Mouse (Mus musculus) heart, adult 18-20 months (tissue): ENCODE data around the gene Trim56. TPM values are rescaled to one million over a fixed set of nuclear protein-coding genes. Genes with fewer than 3 reads are reported as not detected.
A peak's percentile ranks its signal among the peaks of the same experiment; 100 is the strongest.

Experiments used
- DNase-seq, 2 experiments: peaks; one replicate each; pipeline ENCODE4 v3.0.0; 2021 to 2022; ENCODE audit warnings: mixed read lengths in 1 of 2
- total RNA-seq, 2 experiments: library from RNA; stranded (reverse); gene quantifications; 2 replicates each; pipeline ENCODE4 v1.2.3; 2021

Gene Trim56
- total RNA-seq, 2 experiments from 2014 or later, result 19.0 to 21.5 TPM

- no peak for DNase-seq
These were observed 7.9 kb downstream of the Trim56 start for GRCm38 (mm10) chr5:137108111-137108510.

- no peak for DNase-seq
These were observed 8.3 kb downstream of the Trim56 start for GRCm38 (mm10) chr5:137107670-137108069.

DNA sequence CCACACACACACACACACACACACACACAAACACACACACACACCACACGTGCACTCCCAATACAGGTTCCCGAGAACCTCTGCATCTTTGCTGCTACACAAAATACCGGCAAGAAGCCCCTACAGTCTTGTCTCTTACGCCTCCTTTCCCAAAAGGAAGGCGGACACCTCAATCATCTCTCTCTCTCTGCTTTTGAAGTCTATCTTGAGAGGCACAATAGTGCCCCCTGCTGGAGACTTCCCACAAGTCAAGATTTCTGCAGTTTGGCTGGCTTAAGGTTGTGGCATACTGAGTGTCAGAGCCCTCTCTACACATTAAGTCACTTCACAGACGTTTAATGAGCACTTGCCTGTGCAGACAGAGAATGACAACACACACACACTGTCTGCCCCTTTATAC is 9.0 kb downstream of the Trim56 start:
- DNase-seq, result peak; percentile 81 to 93

DNA sequence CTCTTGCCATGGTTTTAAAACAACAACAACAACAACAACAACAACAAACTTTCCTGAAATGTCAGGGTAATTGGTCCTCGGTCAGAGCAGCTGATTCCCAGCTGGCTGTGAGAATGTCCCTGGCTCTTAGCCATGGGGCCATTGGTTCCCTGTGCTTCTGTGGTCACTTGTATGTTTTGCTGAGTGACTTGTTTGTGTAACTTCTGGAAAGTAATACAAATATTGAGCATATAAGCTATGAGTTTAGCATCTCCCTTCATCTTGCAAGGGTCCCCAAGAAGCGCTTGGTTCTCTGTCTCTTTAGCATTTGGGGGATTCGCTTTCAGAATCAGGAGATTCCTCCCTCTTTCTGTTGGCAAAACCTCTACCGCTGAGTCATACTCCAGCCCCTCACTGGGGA is 9.6 kb downstream of the Trim56 start:
- peak; percentile 63 to 66 for DNase-seq

DNA sequence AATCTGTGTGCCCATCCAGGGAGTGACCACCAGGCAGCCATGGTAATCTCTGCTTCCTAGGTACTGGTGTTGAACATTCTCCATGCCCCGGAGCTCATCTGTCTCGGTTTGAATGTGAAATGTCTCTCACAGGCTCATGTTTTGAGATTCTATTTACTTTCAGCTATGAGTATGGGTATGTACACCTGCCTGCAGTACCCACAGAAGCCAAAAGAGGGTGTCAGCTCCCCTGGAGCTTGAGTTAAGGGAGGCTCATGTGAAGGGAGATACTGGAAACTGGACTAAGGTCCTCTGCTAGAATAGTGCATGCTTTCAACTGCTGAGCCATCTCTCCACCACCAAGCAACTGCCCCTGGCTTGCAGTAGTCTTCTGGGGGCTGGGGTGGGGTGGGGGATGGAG is 12.0 kb downstream of the Trim56 start:
- no peak for DNase-seq

DNA sequence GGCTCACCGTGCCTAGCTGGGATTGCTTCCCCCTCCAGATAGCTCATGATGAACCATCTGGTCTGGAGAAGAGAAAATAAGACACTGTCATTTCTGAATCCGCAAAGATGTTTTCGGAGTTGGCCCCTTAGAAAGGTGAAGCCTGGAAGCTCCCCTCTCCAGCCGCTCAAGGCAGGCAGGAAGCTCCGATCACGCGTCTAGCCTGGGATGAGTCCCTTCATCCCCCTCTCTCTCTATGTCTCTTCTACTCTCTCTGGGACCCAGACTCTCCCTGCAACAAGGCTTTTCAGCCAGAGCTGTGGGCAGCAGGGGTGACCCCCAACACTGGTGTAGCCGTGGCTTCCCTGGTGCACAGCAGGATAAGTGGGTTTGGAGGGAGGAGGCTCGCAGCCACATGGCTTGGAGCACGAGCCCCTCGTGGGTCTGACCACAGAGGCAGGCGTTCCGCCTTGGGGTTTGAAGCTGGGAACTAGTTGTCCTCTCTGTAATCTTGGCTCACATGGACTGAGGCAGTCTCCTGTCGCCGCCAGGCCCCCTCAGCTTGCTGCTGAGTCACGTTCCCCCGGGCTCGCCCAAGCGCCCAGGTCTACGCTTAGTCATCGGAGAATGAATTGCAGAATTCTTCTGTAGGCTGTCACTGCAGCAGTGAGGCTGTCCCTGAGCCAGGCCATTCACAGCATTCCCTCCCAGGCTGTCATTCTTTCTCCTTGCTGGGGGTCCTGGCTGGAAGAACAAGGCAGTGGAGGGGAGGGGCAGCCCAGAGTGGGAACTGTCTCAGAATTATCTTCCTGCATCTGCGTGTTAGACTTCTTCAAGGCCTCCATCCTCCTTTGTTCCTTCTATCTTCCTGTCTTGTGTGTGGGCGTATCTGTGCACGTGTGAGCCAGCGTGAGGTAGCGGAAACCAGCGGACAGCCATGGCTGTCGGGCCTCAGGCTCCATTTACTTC is 13.2 kb downstream of the Trim56 start:
- peak; percentile 70 to 87 for DNase-seq

GRCm38 (mm10) chr5:137102078-137102477 is 13.9 kb downstream of the Trim56 start:
- DNase-seq, result no peak

GRCm38 (mm10) chr5:137100660-137101059 is 15.3 kb downstream of the Trim56 start:
- no peak for DNase-seq

GRCm38 (mm10) chr5:137098418-137098817 is 17.6 kb downstream of the Trim56 start:
- DNase-seq, result no peak

GRCm38 (mm10) chr5:137096037-137096436 is 20.0 kb downstream of the Trim56 start:
- peak; percentile 71 to 79 for DNase-seq

- DNase-seq, result no peak
These were observed 20.9 kb downstream of the Trim56 start for GRCm38 (mm10) chr5:137095135-137095534.

- peak; percentile 68 to 69 for DNase-seq
These were observed 22.3 kb downstream of the Trim56 start for GRCm38 (mm10) chr5:137093720-137094119.

- DNase-seq, result no peak
These were observed 24.4 kb downstream of the Trim56 start for GRCm38 (mm10) chr5:137091560-137091959.

GRCm38 (mm10) chr5:137090870-137091269 is 25.1 kb downstream of the Trim56 start:
- no peak for DNase-seq

- peak; percentile 66 to 84 for DNase-seq
These were observed 28.6 kb downstream of the Trim56 start for GRCm38 (mm10) chr5:137087410-137087809.

- no peak for DNase-seq
These were observed 30.3 kb downstream of the Trim56 start for GRCm38 (mm10) chr5:137085731-137086130.

- no peak for DNase-seq
These were observed 31.0 kb downstream of the Trim56 start for GRCm38 (mm10) chr5:137085021-137085420.

- DNase-seq, result no peak
These were observed 33.0 kb downstream of the Trim56 start for GRCm38 (mm10) chr5:137083051-137083450.

DNA sequence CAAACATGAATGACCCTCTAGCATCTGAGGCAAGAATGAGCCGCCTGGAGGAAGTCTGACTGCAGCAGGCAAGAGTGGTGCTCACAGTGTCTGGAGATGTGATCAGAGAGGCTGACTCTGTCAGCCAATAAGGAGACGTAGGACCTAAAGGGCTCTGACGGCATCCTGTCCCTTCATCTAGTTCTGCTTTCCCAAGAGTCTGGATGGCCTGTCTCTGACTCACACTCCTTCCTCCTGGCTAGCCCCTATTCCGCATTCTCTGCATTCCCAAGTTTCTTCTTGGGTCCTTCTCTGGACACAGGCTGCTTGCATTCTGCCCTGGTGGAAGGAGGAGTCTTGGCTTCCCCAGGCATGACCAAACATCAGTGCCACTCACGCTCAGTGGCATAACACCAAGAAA is 36.2 kb downstream of the Trim56 start:
- peak; percentile 50 to 75 for DNase-seq

DNA sequence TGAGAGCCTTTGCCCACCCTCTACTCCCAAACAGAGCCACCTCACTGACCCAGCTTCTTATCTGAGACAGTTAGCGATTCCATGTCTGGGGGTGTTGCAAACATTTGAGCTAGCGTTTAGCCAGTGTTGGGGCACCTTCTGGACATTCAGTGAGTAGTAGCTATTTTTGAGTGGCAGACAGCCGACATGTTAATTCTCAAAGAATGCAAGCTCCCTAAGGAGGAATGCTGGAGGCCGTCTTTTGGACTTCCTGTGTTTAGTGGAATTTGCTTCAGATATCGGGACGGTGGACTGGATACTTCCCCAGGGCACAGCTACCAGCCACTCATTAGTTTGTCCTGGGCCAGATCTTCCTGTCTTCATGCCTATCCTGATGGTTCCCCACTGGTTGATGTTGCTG is 37.4 kb downstream of the Trim56 start:
- DNase-seq, result peak; percentile 39 to 55

DNA sequence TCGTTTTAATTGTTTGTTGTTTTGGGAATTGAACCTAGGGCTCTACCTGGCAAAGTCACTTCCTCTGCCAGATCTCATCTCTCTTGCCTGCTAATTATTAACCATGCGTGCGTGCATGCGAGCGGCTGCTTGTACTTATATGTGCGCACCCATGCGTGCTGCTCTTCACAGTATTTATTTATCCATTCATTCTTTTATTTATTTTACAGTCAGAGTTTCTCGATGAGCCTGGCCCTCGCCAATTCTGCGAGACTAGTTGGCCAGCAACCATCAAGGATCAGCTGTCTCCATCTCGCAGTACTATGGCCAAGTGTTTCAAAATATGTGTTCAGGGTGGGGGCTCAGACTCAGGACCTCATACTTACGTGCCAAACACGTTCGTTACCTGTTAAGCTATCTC is 38.0 kb downstream of the Trim56 start:
- DNase-seq, result peak; percentile 32 to 39

DNA sequence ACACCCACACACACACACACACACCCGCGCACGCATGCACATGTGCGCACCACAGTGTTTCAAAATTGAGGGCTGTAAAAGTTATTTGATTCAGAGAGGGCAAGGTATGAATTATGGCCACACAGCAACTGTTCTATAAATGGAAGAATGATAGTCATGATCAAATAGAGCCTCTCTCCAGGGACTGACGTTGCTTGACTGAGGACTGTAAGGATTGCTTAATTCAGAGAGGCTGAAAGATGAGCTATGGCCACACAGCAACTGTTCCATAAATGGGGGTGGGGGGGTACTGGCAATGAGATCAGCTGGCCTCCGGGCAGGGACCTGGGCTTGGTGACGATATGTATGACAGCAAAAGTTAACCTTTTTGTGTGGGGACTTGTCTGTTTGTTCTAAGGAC is 38.8 kb downstream of the Trim56 start:
- DNase-seq, result no peak

DNA sequence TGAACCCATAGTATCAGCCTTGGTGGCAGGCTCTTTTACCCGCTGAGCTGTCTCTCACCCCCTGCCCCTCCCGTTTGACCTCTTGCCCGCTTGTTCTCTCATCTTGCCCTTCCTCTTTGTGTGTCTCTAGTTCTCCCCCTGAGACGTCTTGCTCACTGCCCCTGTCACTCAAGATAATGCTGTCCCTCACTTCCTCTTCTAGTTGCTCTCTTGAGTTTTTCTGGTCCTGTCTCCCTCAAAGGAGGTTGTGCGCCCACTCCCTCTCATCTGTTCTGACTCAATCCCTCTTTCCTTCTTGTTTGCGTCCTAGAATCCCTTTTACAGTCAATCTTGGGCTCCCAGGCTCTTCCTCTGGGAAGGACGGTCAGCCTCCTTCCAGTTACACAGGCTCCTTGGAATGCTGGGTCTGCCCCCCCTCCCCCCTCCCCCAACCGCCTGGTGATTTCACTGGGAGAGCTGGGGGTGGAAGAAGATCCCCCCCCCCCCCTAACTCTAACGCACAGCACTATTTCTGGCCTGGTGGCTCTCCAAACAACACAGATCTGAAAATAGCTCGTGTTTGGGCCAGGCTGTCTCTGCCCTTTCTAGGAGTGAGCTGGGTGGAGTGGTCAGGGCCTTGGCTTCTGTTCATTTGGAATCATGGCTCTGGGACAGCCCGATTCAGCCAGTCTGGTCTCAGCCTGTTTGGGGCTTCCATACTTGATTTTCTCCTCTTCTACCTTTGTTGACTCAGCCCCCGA is 39.6 kb downstream of the Trim56 start:
- DNase-seq, result peak; percentile 75 to 88
